Mouse (Mus musculus) small intestine, adult 2 months (tissue): ENCODE measurements around the gene Stat3. TPM values are rescaled to one million over a fixed set of nuclear protein-coding genes. Genes with fewer than 3 reads are reported as not detected.

Experiments used
- H3K27ac ChIP-seq: fragments of 200-500 bp; 2 replicates; pipeline ENCODE4 v1.5.1; 2012; ENCODE audit warnings: low read depth, low read length, control low read depth, inconsistent platforms; ENCODE audit not compliant: insufficient read depth
- H3K27me3 ChIP-seq: fragments of 200-500 bp; 2 replicates; pipeline ENCODE4 v1.6.1; 2012; ENCODE audit warnings: mild to moderate bottlenecking, moderate library complexity, low read length, inconsistent platforms; ENCODE audit not compliant: control insufficient read depth, insufficient read depth
- H3K36me3 ChIP-seq: fragments of 200-500 bp; 2 replicates; pipeline ENCODE4 v1.6.1; 2012; ENCODE audit warnings: mild to moderate bottlenecking, low read length, control low read depth, inconsistent platforms; ENCODE audit not compliant: control insufficient read depth, insufficient read depth
- H3K4me1 ChIP-seq: fragments of 200-500 bp; 2 replicates; pipeline ENCODE4 v1.6.1; 2012; ENCODE audit warnings: low read length, inconsistent platforms, mixed read lengths; ENCODE audit not compliant: control insufficient read depth, insufficient read depth, insufficient read length
- H3K4me3 ChIP-seq: fragments of 200-500 bp; 2 replicates; pipeline ENCODE4 v1.5.1; 2012; ENCODE audit warnings: low read depth, mild to moderate bottlenecking, control low read depth, inconsistent platforms, low read length, moderate library complexity
- CTCF ChIP-seq: fragments of 200-500 bp; IDR thresholded peaks from 2 replicates; pipeline ENCODE4 v1.5.1; 2012; ENCODE audit warnings: low read depth, mild to moderate bottlenecking, control low read depth, inconsistent platforms, low read length, moderate library complexity, mixed read lengths; ENCODE audit not compliant: insufficient replicate concordance, insufficient read length; ENCODE audit errors: extremely low read depth
- POLR2A ChIP-seq: fragments of 200-500 bp; IDR thresholded peaks from 2 replicates; pipeline ENCODE4 v1.6.1; 2012; ENCODE audit warnings: low read depth, mild to moderate bottlenecking, control low read depth, inconsistent platforms, low read length, moderate library complexity
- WGBS: fragments of 180-500 bp; shearing (Covaris S2); methylation state at CpG from one replicate; pipeline ENCODE4 v1.1.7; 2018; 5-methylcytosine and 5-hydroxymethylcytosine counted together
- polyA plus RNA-seq: library from polyadenylated mRNA; depleted of rRNA; stranded (reverse); fragments of >200 nt; gene quantifications from 2 replicates; pipeline ENCODE4 v1.2.3, GENCODE M21; 2012

The Stat3 gene
- polyA plus RNA-seq, 1 experiment: 106 TPM

DNA sequence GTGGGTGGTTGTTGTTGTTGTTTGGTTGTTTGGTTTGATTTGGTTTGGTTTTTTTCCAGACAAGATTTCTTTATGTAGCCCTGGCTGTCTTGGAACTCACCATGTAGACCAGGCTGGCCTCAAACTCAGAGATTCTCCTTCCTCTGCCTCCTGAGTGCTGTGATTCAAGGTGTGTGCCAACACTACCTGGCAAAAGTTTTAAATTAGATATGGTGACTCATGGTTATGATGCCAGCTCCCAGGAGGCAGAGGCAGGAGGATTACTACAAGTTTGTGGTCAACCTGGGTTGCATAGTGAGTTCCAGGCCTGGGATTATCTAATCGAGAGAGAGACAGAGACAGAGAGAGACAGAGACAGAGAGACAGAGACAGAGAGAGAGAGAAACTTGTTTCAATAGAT is 41.1 kb upstream of the Stat3 start:
- no peaks in the 10 kb centered on the region for H3K27me3 ChIP-seq
- WGBS: 88% methylated on average over 1 of the region's 1 CpGs
- no peak overlapping the region for H3K27ac ChIP-seq
- peaks cover 3% of the 10 kb centered on the region; the same call in 1 of the 2 replicates for H3K4me1 ChIP-seq
- TF ChIP-seq POLR2A (no peak), CTCF (no peak)
- no peaks in the 10 kb centered on the region for H3K36me3 ChIP-seq
- H3K4me3 ChIP-seq: no peak overlapping the region

DNA sequence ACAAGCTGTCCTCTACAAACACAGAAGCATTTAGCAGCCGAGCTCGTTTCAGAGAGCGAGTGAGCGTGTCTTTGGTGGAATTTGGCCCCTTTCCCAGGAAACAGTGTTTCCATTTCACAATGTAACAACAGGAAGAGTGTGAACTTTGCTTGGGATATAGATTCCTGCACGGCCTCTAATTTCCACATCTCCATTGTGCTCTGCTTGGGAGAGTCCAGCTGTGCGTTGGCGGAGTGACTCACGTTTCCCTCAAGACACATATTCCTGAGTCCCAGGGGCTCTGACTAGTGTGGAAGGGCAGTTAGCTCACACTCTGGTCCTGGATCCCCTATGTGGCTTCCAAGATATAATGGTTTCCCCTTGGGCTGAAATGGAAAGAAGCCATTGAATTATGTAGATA is 40.5 kb upstream of the Stat3 start:
- Histone ChIP-seq H3K27ac (no peak overlapping the region), H3K4me3 (no peak overlapping the region)
- TF ChIP-seq POLR2A: no peak
- TF ChIP-seq CTCF: no peak

DNA sequence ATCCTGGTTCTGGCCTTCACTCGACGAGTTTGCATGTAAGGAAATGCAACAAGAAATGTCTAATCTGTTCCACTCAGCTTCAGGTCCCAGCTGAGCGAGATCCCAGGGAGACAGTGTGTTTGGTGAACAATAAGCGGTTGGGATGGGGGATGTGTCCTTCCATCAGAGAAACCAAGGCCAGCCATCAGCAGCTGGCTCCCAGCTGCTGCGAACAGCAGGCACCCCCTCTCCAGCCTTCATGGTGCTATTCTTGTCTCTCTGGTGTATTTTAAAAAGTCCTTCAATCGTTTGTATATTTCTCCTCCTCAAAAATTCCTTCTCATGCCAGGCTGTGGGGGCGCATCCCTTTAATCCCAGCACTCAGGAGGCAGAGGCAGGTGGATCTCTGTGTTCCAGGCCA is 35.9 kb upstream of the Stat3 start:
- H3K27me3 ChIP-seq: peaks cover 7% of the 10 kb centered on the region
- no peak overlapping the region for H3K27ac ChIP-seq
- H3K4me1 ChIP-seq: peaks cover 5% of the 10 kb centered on the region; the same call in 1 of the 2 replicates
- TF ChIP-seq POLR2A (no peak), CTCF (no peak)
- 63% methylated on average over 7 of the region's 7 CpGs for WGBS
- no peak overlapping the region for H3K4me3 ChIP-seq
- H3K36me3 ChIP-seq: no peaks in the 10 kb centered on the region

More for the DNA sequence above, 40.5 kb upstream of the Stat3 start:
- peaks cover 3% of the 10 kb centered on the region; the same call in 1 of the 2 replicates for H3K4me1 ChIP-seq
- H3K36me3 ChIP-seq: no peaks in the 10 kb centered on the region
- H3K27me3 ChIP-seq: no peaks in the 10 kb centered on the region
- WGBS: 12% methylated on average over 8 of the region's 8 CpGs

DNA sequence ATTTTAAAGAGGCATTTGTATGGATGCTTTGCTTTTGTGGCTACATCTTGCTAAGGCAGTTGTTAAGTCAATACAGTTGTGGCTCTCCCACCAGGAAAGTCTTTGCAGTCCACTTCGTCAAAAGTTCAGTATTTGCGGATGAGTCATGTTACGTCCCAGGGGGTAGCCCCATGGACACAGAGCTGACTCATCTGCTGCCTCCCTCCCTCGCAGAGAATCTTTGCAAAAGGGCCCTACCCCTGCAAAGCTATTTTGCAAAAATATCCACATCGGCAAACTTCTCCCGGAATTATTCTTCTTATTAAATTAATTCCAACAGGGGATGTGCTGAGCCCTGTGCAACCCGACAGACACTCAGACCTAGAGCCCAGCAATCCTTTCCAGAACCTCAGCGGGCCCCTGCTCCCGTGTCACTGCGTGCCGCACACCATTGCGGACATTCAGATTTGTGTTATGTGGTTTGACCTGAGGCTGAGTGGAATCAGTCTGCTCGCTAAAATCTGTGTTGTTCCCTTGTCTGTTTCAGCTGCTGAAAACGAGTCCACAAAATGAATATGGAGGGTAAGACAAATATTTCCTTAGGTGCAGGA is 35.1 kb upstream of the Stat3 start:
- Histone ChIP-seq H3K36me3 (no peaks in the 10 kb centered on the region), H3K4me3 (no peak overlapping the region), H3K4me1 (peaks cover 6% of the 10 kb centered on the region; the same call in 1 of the 2 replicates), H3K27ac (no peak overlapping the region), H3K27me3 (peaks cover 13% of the 10 kb centered on the region)
- TF ChIP-seq CTCF: no peak
- TF ChIP-seq POLR2A: no peak
- 55% methylated on average over 14 of the region's 14 CpGs for WGBS

DNA sequence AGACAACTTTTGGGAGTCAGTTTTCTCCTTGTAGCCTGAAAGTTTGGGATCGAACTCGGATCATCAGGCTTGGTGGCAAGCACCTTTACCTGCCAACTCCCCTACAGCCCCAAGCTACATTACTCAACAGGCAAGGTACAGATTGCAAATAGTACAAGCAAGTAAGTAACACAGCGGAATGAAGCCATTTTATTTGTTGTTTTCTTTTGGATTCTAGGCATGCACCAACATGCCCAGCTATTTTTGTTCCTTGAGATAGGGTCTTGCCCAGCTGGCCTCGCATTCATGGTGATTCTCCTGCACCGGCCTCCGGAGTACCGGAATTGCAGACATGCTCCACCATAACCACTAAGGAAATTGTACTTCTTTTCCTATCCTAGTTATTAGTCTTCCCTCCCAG is 33.9 kb upstream of the Stat3 start:
- H3K36me3 ChIP-seq: no peaks in the 10 kb centered on the region
- no peak overlapping the region for H3K27ac ChIP-seq
- peaks cover 6% of the 10 kb centered on the region for H3K4me1 ChIP-seq
- peaks cover 21% of the 10 kb centered on the region for H3K27me3 ChIP-seq
- WGBS: 95% methylated on average over 7 of the region's 7 CpGs
- H3K4me3 ChIP-seq: no peak overlapping the region
- TF ChIP-seq POLR2A (no peak), CTCF (no peak)

DNA sequence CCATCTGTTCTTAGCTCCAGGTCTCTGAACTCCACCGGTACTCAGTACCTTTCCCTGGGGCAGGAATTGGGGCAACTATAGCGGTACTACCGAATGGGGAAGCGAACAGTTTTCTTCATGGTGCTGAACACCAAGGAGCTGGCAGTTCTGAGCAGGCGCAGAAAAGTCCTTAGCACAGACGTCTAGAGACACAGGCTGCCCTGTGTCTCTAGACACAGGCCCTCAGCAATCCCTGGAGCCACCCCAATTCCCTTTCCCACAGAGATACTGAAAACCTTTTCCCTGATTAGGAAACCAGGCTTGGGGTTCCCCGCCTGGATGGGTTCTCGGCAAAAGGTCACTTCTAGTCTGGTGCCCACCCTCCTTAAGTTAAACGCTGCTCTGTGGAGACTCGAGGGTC is 32.1 kb upstream of the Stat3 start:
- Histone ChIP-seq H3K4me3 (no peak overlapping the region), H3K27ac (no peak overlapping the region), H3K4me1 (peaks cover 6% of the 10 kb centered on the region), H3K36me3 (no peaks in the 10 kb centered on the region), H3K27me3 (peaks cover 21% of the 10 kb centered on the region)
- TF ChIP-seq CTCF (no peak), POLR2A (no peak)
- 75% methylated on average over 10 of the region's 10 CpGs for WGBS

DNA sequence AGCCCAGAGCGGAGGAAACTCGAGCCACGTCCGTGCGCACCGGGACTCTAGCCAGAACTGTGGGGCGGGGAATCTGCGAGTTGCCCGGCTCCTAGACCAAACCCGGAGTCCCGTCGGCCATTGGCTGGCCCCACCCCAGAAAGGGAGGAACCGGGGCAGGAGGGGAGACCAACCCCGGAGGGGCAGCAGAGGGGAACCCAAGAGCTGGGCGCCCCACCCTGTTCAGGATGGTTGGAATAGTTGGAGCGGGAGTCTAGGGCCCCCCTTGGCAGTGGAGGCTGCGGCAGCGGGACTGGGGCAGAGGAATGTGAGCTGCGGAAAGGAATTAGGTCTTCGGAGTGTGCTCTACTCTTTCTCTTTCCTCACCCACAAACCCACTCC is 31.2 kb upstream of the Stat3 start, which contains the start of gene Cavin1:
Gene Cavin1 (minus strand): TSS at position 331 of the 381 bp plus-strand sequence.
- Histone ChIP-seq H3K27ac (peak within 1 kb of the TSS; percentile 64), H3K27me3 (peaks cover 21% of the 10 kb centered on the region), H3K4me3 (peak within 1 kb of the TSS; percentile 66), H3K4me1 (peaks cover 6% of the 10 kb centered on the region), H3K36me3 (no peaks in the 10 kb centered on the region)
- WGBS: 9% methylated on average over 20 of the region's 20 CpGs
- TF ChIP-seq CTCF: no peak
- TF ChIP-seq POLR2A: peak; percentile 39; the same call in 1 of the 2 replicates
